Mouse (Mus musculus): Measurements from ENCODE around the gene Iqsec1. TPM values are rescaled to one million over a fixed set of nuclear protein-coding genes. Genes with fewer than 3 reads are reported as not detected.

Gene Iqsec1
- polyA plus RNA-seq, 1 experiment from 2014 or later, result 15.1 TPM

- Histone ChIP-seq H3K27ac (ENCODE audit: low read length) (no peak overlapping the region), H3K36me3 (ENCODE audit: control insufficient read depth, insufficient read depth) (no peaks in the 10 kb centered on the region), H3K9ac (replicated peaks; ENCODE audit: low read depth, low read length) (no peak overlapping the region), H3K4me3 (replicated peaks; ENCODE audit: low read length) (no peak overlapping the region), H3K9me3 (ENCODE audit: control insufficient read depth, low read length) (no peaks in the 10 kb centered on the region), H3K4me1 (replicated peaks; ENCODE audit: control insufficient read depth, insufficient read depth, low read length) (peaks cover 16% of the 10 kb centered on the region), H3K27me3 (replicated peaks; ENCODE audit: control insufficient read depth, insufficient read depth, low read length) (0 out of 2 replicates have a peak, but pooled peaks cover 3% of the 10 kb centered on the region), H3K4me2 (ENCODE audit: low read length) (no peak overlapping the region)
- WGBS, result 57% methylated on average over 3 of the region's 3 CpGs
- no peak for ATAC-seq
Observed at GRCm38 (mm10) chr6:90984101-90984500, 4.4 kb downstream of the Iqsec1 start.

DNA sequence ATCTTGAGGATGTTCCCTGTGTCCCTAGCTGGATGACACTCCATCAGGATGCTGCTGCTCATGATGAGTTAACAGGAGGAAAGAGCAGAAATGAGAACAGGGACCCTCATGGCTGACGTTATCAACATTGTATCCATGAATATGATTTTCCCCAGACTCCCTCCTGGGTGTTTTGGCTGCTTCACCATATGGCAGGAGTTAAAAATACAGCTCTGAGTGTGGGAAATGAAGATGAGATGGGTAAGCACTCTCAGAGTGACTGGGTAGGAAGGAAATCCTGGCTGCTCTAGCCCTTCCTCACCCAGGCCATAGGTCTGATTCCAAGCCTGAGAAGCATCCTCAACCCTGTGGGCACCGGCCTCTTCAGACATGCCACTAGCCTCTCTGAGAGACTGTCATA, 14.2 kb downstream of the Iqsec1 start:
- H3K36me3 ChIP-seq (ENCODE audit: control insufficient read depth, insufficient read depth), result no peaks in the 10 kb centered on the region
- no peak overlapping the region for H3K9ac ChIP-seq (replicated peaks; ENCODE audit: low read depth, low read length)
- no peak overlapping the region for H3K27ac ChIP-seq (ENCODE audit: low read length)
- ATAC-seq, result peak; percentile 65
- WGBS, result 69% methylated on average over 2 of the region's 2 CpGs
- no peak overlapping the region for H3K4me3 ChIP-seq (replicated peaks; ENCODE audit: low read length)
- H3K9me3 ChIP-seq (ENCODE audit: control insufficient read depth, low read length), result no peaks in the 10 kb centered on the region
- H3K4me1 ChIP-seq (replicated peaks; ENCODE audit: control insufficient read depth, insufficient read depth, low read length), result peaks cover 11% of the 10 kb centered on the region
- no peak overlapping the region for H3K4me2 ChIP-seq (ENCODE audit: low read length)
- no peaks in the 10 kb centered on the region for H3K27me3 ChIP-seq (replicated peaks; ENCODE audit: control insufficient read depth, insufficient read depth, low read length)

DNA sequence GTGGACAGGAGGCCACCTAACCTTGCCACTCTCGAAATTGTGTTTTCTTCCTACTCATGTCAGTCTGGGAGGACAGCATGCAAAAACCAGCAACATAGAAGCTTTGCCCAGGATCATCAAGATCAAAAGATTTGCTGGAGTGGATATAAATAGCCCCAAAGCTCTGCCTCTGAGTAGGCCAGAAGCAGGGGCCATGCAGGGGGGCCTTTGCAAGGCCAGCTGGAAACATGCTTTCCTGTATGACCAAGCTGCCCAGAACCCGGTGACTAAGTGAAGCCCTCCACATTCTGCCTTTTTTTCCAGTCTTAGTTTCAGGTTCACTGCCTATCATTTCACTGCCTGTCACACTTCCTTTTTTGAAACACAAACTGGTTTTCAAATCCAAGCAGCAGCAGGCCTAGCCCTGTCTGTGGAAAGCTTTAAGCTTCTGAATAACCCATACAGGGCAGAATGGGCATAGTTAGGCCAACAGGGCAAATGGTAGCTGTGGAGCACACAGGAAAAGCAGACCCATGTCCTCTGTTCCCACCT, 19.1 kb downstream of the Iqsec1 start:
- H3K27ac ChIP-seq (ENCODE audit: low read length), result no peak overlapping the region; the same call in 1 of the 2 replicates
- no peak overlapping the region for H3K4me3 ChIP-seq (replicated peaks; ENCODE audit: low read length)
- 25% methylated on average over 2 of the region's 2 CpGs for whole genome bisulfite sequencing
- peaks cover 11% of the 10 kb centered on the region for H3K4me1 ChIP-seq (replicated peaks; ENCODE audit: control insufficient read depth, insufficient read depth, low read length)
- ATAC-seq, result no peak
- H3K9ac ChIP-seq (replicated peaks; ENCODE audit: low read depth, low read length), result no peak overlapping the region
- no peaks in the 10 kb centered on the region for H3K36me3 ChIP-seq (ENCODE audit: control insufficient read depth, insufficient read depth)
- no peaks in the 10 kb centered on the region for H3K9me3 ChIP-seq (ENCODE audit: control insufficient read depth, low read length)
- no peaks in the 10 kb centered on the region for H3K27me3 ChIP-seq (replicated peaks; ENCODE audit: control insufficient read depth, insufficient read depth, low read length)
- no peak overlapping the region for H3K4me2 ChIP-seq (ENCODE audit: low read length)

DNA sequence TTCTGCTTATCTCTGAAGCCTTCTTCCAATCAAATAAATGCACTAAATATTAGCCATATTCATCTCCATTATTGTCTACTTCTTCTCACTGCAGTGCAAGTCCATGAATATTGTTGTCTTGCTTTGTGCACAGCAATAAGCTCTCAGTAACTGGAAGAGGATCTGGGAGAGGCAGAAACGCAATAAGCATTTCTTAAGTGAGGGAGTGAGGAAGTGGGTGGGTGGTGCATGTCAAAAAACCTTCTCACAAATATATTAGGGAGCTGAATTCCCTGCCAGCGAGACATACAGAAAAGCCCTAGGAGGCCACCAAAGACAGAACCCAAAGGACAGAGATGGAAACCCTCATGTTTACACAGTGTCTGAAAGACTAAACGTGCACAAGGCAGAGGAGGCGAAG, 35.1 kb downstream of the Iqsec1 start:
- H3K9ac ChIP-seq (replicated peaks; ENCODE audit: low read depth, low read length), result no peak overlapping the region
- no peak overlapping the region for H3K4me2 ChIP-seq (ENCODE audit: low read length)
- ATAC-seq, result no peak
- H3K4me1 ChIP-seq (replicated peaks; ENCODE audit: control insufficient read depth, insufficient read depth, low read length), result no peaks in the 10 kb centered on the region
- WGBS, result 82% methylated on average over 4 of the region's 4 CpGs
- no peak overlapping the region for H3K4me3 ChIP-seq (replicated peaks; ENCODE audit: low read length)
- no peaks in the 10 kb centered on the region for H3K36me3 ChIP-seq (ENCODE audit: control insufficient read depth, insufficient read depth)
- no peak overlapping the region for H3K27ac ChIP-seq (ENCODE audit: low read length)
- no peaks in the 10 kb centered on the region for H3K27me3 ChIP-seq (replicated peaks; ENCODE audit: control insufficient read depth, insufficient read depth, low read length)
- no peaks in the 10 kb centered on the region for H3K9me3 ChIP-seq (ENCODE audit: control insufficient read depth, low read length)

GRCm38 (mm10) chr6:90950936-90951335, 37.5 kb downstream of the Iqsec1 start:
- no peak for ATAC-seq
- Histone ChIP-seq H3K27ac (ENCODE audit: low read length) (no peak overlapping the region), H3K36me3 (ENCODE audit: control insufficient read depth, insufficient read depth) (no peaks in the 10 kb centered on the region), H3K9me3 (ENCODE audit: control insufficient read depth, low read length) (no peaks in the 10 kb centered on the region), H3K4me2 (ENCODE audit: low read length) (no peak overlapping the region), H3K27me3 (replicated peaks; ENCODE audit: control insufficient read depth, insufficient read depth, low read length) (no peaks in the 10 kb centered on the region), H3K4me3 (replicated peaks; ENCODE audit: low read length) (no peak overlapping the region), H3K9ac (replicated peaks; ENCODE audit: low read depth, low read length) (no peak overlapping the region), H3K4me1 (replicated peaks; ENCODE audit: control insufficient read depth, insufficient read depth, low read length) (no peaks in the 10 kb centered on the region)
- whole genome bisulfite sequencing, result 92% methylated on average over 2 of the region's 2 CpGs

DNA sequence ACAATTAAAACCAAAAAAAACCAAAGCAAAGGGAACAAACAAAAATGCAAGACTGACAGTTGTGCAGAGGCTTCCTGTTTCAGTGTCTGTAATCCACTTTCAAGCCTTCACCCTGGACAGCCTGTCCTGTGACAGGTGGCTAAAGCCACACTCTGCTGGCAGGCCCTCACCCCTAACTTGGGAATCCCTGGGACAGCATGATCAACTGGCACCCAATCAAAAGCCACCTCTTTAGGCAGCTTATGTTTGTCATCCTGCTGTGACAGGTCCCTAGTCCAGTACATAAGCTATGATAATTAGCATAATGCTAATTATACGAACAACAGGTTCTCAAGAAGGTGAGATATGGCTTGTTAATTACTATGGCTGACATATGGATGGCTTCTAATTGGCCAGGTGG, 40.4 kb downstream of the Iqsec1 start:
- no peaks in the 10 kb centered on the region for H3K36me3 ChIP-seq (ENCODE audit: control insufficient read depth, insufficient read depth)
- H3K9me3 ChIP-seq (ENCODE audit: control insufficient read depth, low read length), result no peaks in the 10 kb centered on the region
- ATAC-seq, result no peak
- H3K9ac ChIP-seq (replicated peaks; ENCODE audit: low read depth, low read length), result no peak overlapping the region
- 58% methylated on average over 1 of the region's 1 CpGs for WGBS
- H3K27me3 ChIP-seq (replicated peaks; ENCODE audit: control insufficient read depth, insufficient read depth, low read length), result no peaks in the 10 kb centered on the region
- H3K4me1 ChIP-seq (replicated peaks; ENCODE audit: control insufficient read depth, insufficient read depth, low read length), result no peaks in the 10 kb centered on the region
- H3K27ac ChIP-seq (ENCODE audit: low read length), result no peak overlapping the region
- no peak overlapping the region for H3K4me3 ChIP-seq (replicated peaks; ENCODE audit: low read length)
- H3K4me2 ChIP-seq (ENCODE audit: low read length), result no peak overlapping the region

- H3K27me3 ChIP-seq (replicated peaks; ENCODE audit: control insufficient read depth, insufficient read depth, low read length), result no peaks in the 10 kb centered on the region
- no peaks in the 10 kb centered on the region for H3K9me3 ChIP-seq (ENCODE audit: control insufficient read depth, low read length)
- WGBS, result 47% methylated on average over 2 of the region's 2 CpGs
- H3K4me3 ChIP-seq (replicated peaks; ENCODE audit: low read length), result no peak overlapping the region
- H3K4me2 ChIP-seq (ENCODE audit: low read length), result no peak overlapping the region
- H3K9ac ChIP-seq (replicated peaks; ENCODE audit: low read depth, low read length), result no peak overlapping the region
- H3K36me3 ChIP-seq (ENCODE audit: control insufficient read depth, insufficient read depth), result no peaks in the 10 kb centered on the region
- H3K27ac ChIP-seq (ENCODE audit: low read length), result no peak overlapping the region
- no peaks in the 10 kb centered on the region for H3K4me1 ChIP-seq (replicated peaks; ENCODE audit: control insufficient read depth, insufficient read depth, low read length)
- ATAC-seq, result no peak
Observed at GRCm38 (mm10) chr6:90945560-90946230, 42.8 kb downstream of the Iqsec1 start.

GRCm38 (mm10) chr6:90941257-90941656, 47.2 kb downstream of the Iqsec1 start:
- no peak for ATAC-seq
- no peak overlapping the region for H3K4me2 ChIP-seq (ENCODE audit: low read length)
- no peaks in the 10 kb centered on the region for H3K27me3 ChIP-seq (replicated peaks; ENCODE audit: control insufficient read depth, insufficient read depth, low read length)
- H3K4me1 ChIP-seq (replicated peaks; ENCODE audit: control insufficient read depth, insufficient read depth, low read length), result no peaks in the 10 kb centered on the region
- WGBS, result 56% methylated on average over 3 of the region's 3 CpGs
- no peak overlapping the region for H3K4me3 ChIP-seq (replicated peaks; ENCODE audit: low read length)
- H3K9me3 ChIP-seq (ENCODE audit: control insufficient read depth, low read length), result no peaks in the 10 kb centered on the region
- H3K36me3 ChIP-seq (ENCODE audit: control insufficient read depth, insufficient read depth), result no peaks in the 10 kb centered on the region
- H3K9ac ChIP-seq (replicated peaks; ENCODE audit: low read depth, low read length), result no peak overlapping the region
- H3K27ac ChIP-seq (ENCODE audit: low read length), result no peak overlapping the region

DNA sequence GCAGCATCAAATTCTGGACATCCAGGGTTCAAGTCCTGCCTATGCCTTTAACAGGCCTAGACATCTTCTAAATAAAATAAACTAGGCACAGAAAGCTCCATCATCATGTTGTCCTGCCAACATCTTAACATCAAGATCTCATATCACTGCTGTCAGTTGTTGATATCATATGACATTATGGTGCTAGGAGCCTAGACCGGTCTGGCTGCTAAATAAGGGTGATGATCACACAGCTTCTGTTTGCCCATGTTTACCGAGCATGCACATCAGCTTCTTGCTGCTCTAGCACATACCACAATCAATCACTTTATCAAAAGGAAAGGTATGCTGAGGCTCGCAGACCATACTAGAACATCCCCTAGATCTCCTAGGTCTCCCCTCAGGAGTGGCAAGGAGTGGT, 54.8 kb downstream of the Iqsec1 start:
- Histone ChIP-seq H3K27me3 (replicated peaks; ENCODE audit: control insufficient read depth, insufficient read depth, low read length) (no peaks in the 10 kb centered on the region), H3K27ac (ENCODE audit: low read length) (no peak overlapping the region), H3K9ac (replicated peaks; ENCODE audit: low read depth, low read length) (no peak overlapping the region), H3K9me3 (ENCODE audit: control insufficient read depth, low read length) (no peaks in the 10 kb centered on the region), H3K36me3 (ENCODE audit: control insufficient read depth, insufficient read depth) (no peaks in the 10 kb centered on the region), H3K4me3 (replicated peaks; ENCODE audit: low read length) (no peak overlapping the region), H3K4me2 (ENCODE audit: low read length) (no peak overlapping the region), H3K4me1 (replicated peaks; ENCODE audit: control insufficient read depth, insufficient read depth, low read length) (no peaks in the 10 kb centered on the region; the same call in 1 of the 2 replicates)
- no peak for ATAC-seq
- 97% methylated on average over 3 of the region's 3 CpGs for WGBS

DNA sequence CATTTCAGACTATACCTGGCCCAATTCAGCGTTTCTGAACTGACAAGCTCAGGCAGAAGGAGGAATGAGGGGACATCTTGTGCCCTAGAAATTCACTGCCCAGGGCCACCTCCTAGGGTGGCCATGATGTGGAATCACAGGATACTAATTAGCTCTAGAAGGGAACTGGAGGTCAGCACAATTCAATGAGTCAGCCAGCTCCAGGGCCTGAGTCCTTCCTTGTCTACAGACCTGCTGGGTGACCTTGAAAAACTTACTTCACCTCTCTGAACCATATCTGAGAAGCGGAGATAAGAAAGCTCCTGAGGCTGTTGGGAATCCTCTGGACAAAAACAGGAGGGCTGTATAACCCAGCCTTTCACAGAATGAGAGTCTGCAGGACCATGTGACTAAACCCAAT, 59.7 kb downstream of the Iqsec1 start:
- H3K4me2 ChIP-seq (ENCODE audit: low read length), result no peak overlapping the region
- no peaks in the 10 kb centered on the region for H3K4me1 ChIP-seq (replicated peaks; ENCODE audit: control insufficient read depth, insufficient read depth, low read length)
- no peak overlapping the region for H3K27ac ChIP-seq (ENCODE audit: low read length)
- no peaks in the 10 kb centered on the region for H3K36me3 ChIP-seq (ENCODE audit: control insufficient read depth, insufficient read depth)
- H3K9ac ChIP-seq (replicated peaks; ENCODE audit: low read depth, low read length), result no peak overlapping the region
- ATAC-seq, result no peak
- H3K4me3 ChIP-seq (replicated peaks; ENCODE audit: low read length), result no peak overlapping the region
- WGBS, result 87% methylated on average over 2 of the region's 2 CpGs
- H3K9me3 ChIP-seq (ENCODE audit: control insufficient read depth, low read length), result no peaks in the 10 kb centered on the region
- H3K27me3 ChIP-seq (replicated peaks; ENCODE audit: control insufficient read depth, insufficient read depth, low read length), result no peaks in the 10 kb centered on the region
